Mouse (Mus musculus) left cerebral cortex, adult 11 months (tissue): ENCODE data around the gene Ube4b.
"Not testable (repeated sequence)": the region's sequence is repeated elsewhere in the genome, so short reads cannot be mapped to it uniquely, and the experiment has no call there.

ENCODE experiments used
- DNase-seq: peaks from one replicate; pipeline ENCODE4 v3.0.0; 2022; ENCODE audit warnings: low spot score

The Ube4b gene

GRCm38 (mm10) chr4:149431887-149432286 is 5.3 kb upstream of the Ube4b start:
- not testable (repeated sequence) for DNase-seq

GRCm38 (mm10) chr4:149429592-149429991 is 3.0 kb upstream of the Ube4b start:
- no peak for DNase-seq

GRCm38 (mm10) chr4:149425801-149426292 is 702 bp downstream of the Ube4b start:
- DNase-seq: no peak

DNA sequence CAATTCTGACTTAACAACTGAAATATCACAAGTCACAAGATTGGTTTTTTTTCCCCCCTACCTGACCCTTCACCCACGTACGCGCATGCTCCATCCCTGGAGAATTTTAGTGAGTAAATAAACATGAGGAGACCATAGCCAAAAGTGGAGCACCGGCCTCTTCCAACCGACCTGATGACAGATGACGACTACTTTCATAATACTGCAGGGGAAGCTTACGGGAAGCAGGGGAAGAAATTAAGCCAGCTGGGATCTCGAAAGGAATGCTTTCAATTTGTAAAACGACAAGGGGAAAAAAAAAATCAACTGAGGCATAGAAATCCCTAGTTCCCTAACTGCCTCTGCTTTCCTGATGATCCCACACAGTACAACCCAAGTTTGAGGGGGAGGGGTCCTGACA is 1.8 kb downstream of the Ube4b start:
- DNase-seq: no peak

DNA sequence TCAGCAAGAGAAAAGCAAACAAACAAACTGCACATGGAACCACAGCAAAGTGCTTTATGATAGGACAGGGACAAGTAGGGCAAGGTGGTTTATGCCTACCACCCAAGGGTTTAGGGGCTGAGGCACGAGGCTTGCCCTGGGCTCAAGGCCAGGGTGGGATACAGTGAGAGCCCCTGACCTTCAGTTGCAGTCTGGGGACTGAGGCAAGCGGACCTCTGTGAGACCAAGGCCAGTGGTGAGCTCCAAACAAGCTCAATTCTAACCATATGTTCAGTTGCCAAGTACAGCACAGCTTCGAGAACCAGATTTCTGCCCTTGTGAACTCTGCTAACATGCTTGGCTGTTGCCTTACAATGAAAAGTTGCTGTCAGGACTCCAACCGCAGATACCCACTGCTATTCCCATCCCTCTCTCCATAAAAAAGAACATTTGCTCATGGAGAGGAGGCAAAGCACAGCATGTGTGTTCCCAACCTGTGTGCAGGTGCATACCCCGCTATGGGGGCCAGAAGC is 8.6 kb downstream of the Ube4b start:
- no peak for DNase-seq

DNA sequence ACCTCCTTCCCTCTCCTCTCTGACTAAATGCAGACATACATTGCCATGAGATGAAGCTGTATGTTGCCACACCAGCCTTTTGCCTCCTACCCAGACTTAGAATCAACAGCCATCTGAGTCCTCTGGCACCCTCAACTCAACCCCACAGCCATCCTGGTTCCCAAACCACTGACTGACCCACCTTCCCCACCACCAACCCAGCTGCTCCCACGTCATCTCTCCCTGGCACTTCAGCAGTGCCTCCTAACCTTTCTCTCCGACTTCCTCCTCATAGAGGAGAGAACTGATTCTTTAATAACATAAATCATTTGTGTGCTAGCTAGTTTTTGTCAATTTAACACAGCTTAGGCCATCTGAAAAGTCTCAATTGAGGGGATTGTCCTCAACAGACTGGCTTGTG is 9.6 kb downstream of the Ube4b start:
- DNase-seq: no peak

DNA sequence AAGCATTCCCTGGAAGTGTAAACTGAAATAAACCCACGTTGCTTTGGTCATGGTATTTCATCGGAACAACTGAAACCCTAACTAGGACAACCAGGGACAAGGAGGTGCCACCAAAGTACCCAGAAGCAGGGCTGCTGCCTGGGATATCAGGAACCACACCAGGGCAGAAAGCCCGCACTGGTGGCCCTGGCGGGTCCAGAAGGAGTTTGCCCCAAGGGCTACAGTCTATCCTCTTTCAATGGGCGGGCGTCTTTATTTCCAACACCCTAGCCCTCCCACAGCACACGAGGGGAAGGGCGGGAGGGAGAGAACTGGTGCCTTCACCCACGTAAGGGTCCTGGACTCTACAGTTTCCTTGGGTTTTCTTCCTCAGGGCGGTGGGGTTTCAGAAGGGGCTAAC is 10.1 kb downstream of the Ube4b start:
- DNase-seq: no peak

DNA sequence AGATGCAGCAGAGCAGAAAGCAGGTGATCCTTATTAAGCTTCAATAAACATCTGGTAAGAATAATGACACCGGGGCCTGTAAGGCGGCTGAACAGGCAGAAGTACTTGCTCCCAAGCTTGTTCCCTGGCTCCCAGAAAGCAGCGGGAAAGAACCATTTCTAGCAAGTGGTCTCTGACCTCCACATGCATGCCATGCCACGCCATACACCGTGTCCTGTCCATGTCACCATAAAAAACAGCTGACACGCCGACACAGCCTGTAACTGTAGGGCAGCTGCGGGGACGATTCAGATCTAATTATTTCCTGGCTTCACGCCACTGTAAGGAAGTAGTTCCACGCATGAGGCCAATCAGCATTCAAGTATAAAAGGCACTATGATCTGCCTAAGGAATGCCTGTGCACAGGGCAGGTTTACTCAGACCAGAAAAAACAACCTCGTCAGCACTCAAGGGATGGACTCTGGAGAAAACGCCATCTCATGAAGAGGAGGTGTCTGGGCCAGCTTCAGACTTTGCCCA is 10.8 kb downstream of the Ube4b start:
- no peak for DNase-seq

GRCm38 (mm10) chr4:149414259-149414658 is 12.3 kb downstream of the Ube4b start:
- DNase-seq: no peak

GRCm38 (mm10) chr4:149409759-149410158 is 16.8 kb downstream of the Ube4b start:
- DNase-seq: no peak

- no peak for DNase-seq
These were observed 18.2 kb downstream of the Ube4b start for GRCm38 (mm10) chr4:149408331-149408730.

- no peak for DNase-seq
These were observed 19.1 kb downstream of the Ube4b start for GRCm38 (mm10) chr4:149407461-149407860.

DNA sequence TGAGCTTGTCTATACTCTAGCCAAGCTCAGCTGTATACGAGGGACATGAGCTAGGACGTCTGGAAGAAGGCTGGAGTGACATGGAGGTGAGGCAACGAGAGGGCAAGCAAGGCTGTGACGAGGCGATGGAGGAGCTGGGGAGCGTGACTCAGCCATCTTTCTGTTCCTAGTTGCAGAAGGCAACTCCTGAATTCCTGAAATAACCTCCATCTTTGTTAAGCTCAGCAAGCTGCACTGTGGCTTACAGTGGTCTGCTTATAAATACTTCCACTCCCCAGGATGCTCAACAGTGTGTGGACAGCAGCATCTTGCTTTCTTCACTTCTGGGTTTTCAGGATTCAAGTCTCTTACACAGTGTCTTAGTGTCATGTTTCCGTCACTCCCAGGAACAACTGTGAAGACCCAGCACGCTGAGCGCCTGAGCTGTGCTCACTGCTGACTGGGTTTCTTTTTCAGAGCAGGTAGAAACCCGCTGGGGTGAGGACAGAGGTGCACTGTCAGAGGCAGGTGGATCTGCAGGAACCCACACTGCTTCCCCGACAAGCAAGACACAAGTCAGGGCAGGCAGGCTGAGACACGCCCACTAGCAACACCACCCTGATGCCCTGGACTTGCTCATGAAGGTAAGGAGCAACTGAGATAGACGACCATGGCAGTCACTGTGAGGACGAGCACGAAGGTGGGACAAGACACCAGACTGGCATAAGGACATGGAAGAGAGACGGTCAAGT is 20.7 kb downstream of the Ube4b start:
- DNase-seq: no peak

- DNase-seq: no peak
These were observed 21.7 kb downstream of the Ube4b start for GRCm38 (mm10) chr4:149404640-149405465.

- DNase-seq: no peak
These were observed 23.5 kb downstream of the Ube4b start for GRCm38 (mm10) chr4:149403037-149403436.

DNA sequence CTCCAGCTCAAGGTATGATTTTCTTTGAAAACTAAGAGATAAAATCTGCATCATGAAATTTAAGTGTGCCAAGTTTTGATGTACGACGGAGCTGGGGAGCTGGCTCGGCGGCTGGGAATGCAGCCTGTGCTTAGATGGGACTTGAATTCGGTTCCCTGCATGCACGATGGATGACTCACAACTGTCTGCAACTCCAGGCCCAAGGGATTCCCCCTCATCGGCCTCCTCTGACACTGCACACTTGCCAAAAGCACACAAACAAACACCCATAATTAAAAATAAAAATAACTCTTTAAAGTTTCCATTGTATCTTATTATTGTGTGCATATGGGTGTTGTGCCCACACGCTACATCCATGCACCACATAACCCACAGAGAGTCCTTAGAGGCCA is 25.0 kb downstream of the Ube4b start:
- DNase-seq: no peak

DNA sequence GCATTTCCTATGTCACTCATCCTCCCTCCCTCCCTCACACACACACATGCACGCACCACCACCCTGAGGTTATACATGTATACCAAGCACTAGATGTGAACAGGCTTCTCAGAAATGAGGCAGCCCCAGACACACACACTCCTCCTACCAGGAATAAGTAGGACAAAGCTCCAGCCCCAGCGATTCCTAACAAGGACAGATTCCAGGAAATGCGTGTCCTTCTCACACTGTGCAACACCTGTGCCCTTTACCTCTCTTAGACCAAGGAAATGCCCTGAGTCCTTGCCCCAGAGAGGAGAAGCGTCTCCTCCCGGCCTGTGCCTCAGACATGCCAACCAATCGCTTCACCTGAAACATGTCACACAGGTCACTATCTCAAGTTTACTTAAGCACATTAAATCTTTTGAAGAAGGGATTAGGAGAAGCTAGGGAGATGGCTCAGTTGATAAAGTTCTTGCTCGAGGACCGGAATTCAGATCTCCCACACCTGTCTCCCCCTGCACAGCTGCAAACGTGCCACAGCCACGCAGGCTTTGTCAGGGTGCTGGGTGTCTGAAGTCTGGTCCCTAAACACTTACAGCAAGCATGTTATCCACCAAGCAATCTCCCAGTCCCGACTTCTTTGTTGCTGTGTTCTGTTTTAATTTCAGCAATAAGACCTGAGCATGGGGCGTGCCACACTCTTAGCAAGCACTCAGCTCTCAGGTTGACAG is 25.5 kb downstream of the Ube4b start:
- DNase-seq: no peak

DNA sequence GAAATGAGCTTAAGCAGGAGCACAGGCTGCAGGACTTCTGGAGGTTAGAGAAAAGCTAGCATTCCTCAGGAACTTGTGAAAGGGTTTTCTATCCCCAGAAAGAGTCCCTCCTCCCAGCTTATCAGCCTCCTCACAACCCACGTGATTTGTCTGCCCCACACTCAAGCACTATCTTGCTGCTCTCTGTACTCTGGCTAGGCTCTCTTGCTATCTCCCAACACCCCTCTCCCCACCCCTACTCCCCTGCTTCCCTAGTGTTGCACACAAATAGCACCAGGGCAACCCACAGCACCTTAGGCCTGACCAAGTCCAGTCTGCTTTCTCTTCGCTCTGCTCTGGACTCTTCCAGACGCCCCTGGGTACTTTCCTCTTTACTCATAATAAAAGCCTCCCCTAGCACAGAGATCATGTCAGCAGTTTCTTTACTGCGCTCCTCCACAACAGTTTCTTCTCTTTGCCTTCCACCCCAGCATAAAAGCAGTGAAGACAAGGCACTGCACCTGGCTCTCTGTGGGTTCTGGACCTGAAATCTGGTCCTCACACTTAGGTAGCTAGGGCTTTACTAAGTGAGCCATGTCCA is 27.1 kb downstream of the Ube4b start:
- DNase-seq: no peak

DNA sequence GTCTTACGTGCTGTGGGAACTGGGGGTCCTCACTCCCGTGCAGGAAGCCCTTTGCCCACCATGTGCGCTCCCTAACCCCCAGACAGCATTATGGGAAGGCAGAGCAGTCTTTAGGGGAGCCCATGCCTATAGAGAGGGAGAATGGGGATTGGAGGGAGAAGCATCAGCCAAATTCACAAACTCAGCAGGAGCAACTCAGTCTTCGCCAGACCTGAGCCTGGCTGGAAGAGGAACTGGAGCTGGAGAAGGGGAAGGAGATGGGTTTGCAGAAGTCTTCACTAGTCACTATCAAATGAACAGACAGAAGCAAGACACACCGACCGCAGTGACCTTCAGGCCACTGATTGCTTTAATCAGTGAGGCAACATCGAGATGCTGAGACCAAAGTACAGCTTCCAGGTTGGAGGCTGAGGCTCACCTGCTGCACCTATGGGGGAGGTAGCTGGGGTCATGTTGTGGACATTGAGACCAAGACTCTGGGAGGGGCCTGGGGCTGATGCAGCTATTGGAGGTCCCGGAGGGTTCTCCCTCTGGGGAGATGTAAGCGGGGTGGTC is 28.3 kb downstream of the Ube4b start:
- DNase-seq: no peak

DNA sequence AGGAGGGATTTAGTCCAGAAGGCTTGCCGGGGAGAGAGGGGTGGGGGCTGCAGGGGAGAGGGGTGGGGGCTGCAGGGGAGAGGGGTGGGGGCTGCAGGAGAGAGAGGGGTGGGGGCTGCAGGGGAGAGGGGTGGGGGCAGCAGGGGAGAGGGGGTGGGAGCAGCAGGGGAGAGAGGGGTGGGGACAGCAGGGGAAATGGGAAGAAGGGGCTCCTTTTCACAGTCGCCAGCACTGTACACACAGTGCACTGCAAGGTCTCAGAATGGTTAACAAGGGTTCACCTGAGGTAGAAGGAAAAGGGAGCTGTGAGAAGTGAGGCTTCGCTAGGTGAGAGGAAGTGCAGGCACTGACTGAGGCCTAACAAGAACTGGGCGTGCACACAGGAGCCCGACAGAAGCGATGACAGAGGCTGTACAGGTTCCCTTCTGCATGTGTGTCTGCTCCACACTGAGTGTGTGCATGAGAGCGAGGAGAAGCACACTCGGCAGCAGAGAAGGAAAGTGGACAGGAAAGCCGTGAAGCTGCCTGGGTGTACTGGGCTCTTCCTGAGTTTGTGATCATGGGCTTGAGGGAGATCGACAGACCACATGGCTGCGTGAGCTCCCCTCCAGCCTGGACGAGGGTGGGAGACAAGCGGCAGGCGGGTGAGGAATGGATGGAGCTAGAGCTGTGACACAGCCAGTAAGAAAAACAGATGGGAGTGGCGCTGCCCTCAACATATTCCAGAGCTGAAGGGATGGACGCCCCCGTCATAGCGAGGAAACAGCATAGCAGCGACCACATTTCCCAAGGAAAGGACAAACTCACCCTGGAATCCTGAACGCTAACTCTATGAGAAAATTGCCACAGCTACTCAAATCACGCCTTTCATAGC is 29.9 kb downstream of the Ube4b start:
- DNase-seq: no peak

DNA sequence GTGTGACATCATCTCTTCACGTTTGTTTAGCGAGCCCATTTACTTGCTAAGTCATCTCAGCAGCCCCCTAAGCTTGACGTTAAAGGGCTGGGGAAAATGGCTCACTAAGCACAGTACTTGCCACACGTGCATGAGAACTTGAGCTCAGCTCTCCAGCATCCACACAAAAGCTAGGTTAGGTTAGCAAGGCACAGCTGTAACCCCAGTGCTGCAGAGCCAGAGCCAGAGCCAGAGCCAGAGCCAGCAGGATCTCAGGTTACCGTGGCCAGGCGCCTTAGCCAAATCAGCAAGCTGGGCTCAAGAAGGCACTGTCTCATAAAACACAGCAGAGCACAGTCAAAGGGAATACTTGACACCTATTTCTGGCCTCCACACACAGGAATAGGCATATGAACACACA is 31.0 kb downstream of the Ube4b start:
- DNase-seq: no peak
